23 mouse cellular contexts compared by ENCODE assay signal in the genomic region with DNA sequence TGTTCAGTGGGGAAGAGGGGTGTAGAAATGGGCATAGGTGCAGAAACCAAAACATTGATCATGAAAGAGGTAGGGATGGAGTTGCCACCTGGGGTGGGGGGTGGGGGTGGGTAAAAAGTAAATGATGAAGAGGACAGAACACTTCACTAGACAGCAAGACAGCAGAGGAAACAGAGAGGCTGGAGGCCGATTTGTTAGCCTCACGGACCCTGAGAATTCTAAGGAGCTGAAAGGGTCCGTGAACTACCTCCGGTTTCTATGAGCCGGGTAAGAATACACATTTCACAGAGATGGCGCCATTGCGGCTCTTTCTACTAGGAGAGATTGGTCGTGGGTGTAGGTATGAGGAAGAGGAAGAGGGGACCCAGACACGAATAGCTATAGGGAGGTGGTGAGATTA. TPM values are rescaled to one million over a fixed set of nuclear protein-coding genes. Genes with fewer than 3 reads are reported as not detected.
DNase-seq lines count a peak whose midpoint lies in the region; TF ChIP-seq lines count a peak whose summit lies in the region.
"Had no signal": no experiment of that assay in that cellular context is flagged by ENCODE, and none has a peak within 500 bp of the region (broad histone marks: within the 10 kb centered on the region; RNA-seq: fewer than 3 reads in every experiment).

A gene (minus strand): TSS at position 101 of the 400 bp plus-strand sequence.

- peaks cover 14% of the 10 kb centered on the region for H3K4me1 ChIP-seq in E14TG2a.4 (replicated peaks; ENCODE audit: low read depth, low read length)
- H3K4me1 ChIP-seq: embryonic facial prominence, embryonic 10.5 days; embryonic facial prominence, embryonic 12.5 days; forebrain, embryonic 13.5 days; forebrain, embryonic 15.5 days had no signal

- no peaks in the 10 kb centered on the region for H3K9me3 ChIP-seq in E14TG2a.4 (ENCODE audit: low read length)
- H3K9me3 ChIP-seq: embryonic facial prominence, embryonic 10.5 days; embryonic facial prominence, embryonic 12.5 days; forebrain, embryonic 13.5 days; forebrain, embryonic 15.5 days; G1E had no signal

- intact Hi-C loops in heart, postnatal 25 days (cut with DNase I) = no loop called here

- TF ChIP-seq CTCF in E14TG2a.4 (conservative IDR thresholded peaks at IDR 0.05; ENCODE audit: low read length) = no peak

- peaks cover 21% of the 10 kb centered on the region for H3K27me3 ChIP-seq in E14TG2a.4 (ENCODE audit: insufficient read depth, low read length)
- H3K27me3 ChIP-seq: embryonic facial prominence, embryonic 12.5 days; forebrain, embryonic 13.5 days; forebrain, embryonic 15.5 days had no signal

- peak within 1 kb of the TSS; percentile 29 for H3K4me3 ChIP-seq in E14TG2a.4 (replicated peaks; ENCODE audit: low read length)
- H3K4me3 ChIP-seq: embryonic facial prominence, embryonic 10.5 days; embryonic facial prominence, embryonic 12.5 days; forebrain, embryonic 13.5 days; forebrain, embryonic 15.5 days had no signal

- peak; percentile 73 for DNase-seq in heart, adult 11 months
- no peak for DNase-seq in heart, postnatal 25 days (ENCODE audit: low spot score)
- DNase-seq in gonadal fat pad, adult 2 months (ENCODE audit: low read depth) = no peak
- DNase-seq in kidney, postnatal 4 days = no peak

- no peaks in the 10 kb centered on the region for H3K36me3 ChIP-seq in E14TG2a.4 (ENCODE audit: insufficient read depth, low read length)
- H3K36me3 ChIP-seq: embryonic facial prominence, embryonic 10.5 days; embryonic facial prominence, embryonic 12.5 days; forebrain, embryonic 15.5 days; G1E had no signal

RNA-seq across cellular contexts. Expression of the gene that starts here (rescaled TPM):
- not detected for total RNA-seq in heart, postnatal 25 days (2021)
- polyA plus RNA-seq in gonadal fat pad, adult 2 months (2012; rRNA removed) = 190 and 293 TPM in 2 replicates
- total RNA-seq: adrenal gland, adult 18-20 months; adrenal gland, adult 8-10 months; adrenal gland, postnatal 14 days; adrenal gland, postnatal 36 days; CH12.LX; forebrain, postnatal 0 days; G1E had no signal
- polyA plus RNA-seq: activated CD4-positive, CD25-positive, alpha-beta regulatory T cell, adult 4 months; CD4-positive, CD25-positive, alpha-beta regulatory T cell, adult 4 months; cerebellum, adult 2 months; cortical plate, adult 2 months; embryonic facial prominence, embryonic 10.5 days; embryonic facial prominence, embryonic 12.5 days; embryonic facial prominence, embryonic 14.5 days; forebrain, embryonic 11.5 days; forebrain, embryonic 13.5 days; forebrain, embryonic 15.5 days; forebrain, postnatal 0 days; G1E; Patski had no signal
